Mouse (Mus musculus) bone marrow macrophage, adult 2 months (primary cell): ENCODE data around the gene Tpmt.

Experiments used
- CTCF ChIP-seq: IDR thresholded peaks from 2 replicates; pipeline ENCODE4 v1.5.1; 2012; ENCODE audit warnings: low read depth, mild to moderate bottlenecking, low read length, moderate library complexity
- POLR2A ChIP-seq: IDR thresholded peaks from 2 replicates; pipeline ENCODE4 v1.6.1; 2012; ENCODE audit warnings: mild to moderate bottlenecking, low read depth, low read length, borderline replicate concordance

GRCm38 (mm10) chr13:47040061-47040460 lies 4.5 kb downstream of the Tpmt start:
- TF ChIP-seq POLR2A (no peak), CTCF (no peak)
